Mouse (Mus musculus) thymus, adult 2 months (tissue): ENCODE results near the gene Sapcd1.

ENCODE experiments used
- CTCF ChIP-seq: fragments of 200-500 bp; IDR thresholded peaks from 2 replicates; pipeline ENCODE4 v1.5.1; 2012; ENCODE audit warnings: mild to moderate bottlenecking, control low read depth, low read length, moderate library complexity, borderline replicate concordance; ENCODE audit not compliant: control insufficient read depth, poor library complexity, insufficient read depth; ENCODE audit errors: extremely low read depth
- POLR2A ChIP-seq: fragments of 200-500 bp; IDR thresholded peaks from 2 replicates; pipeline ENCODE4 v1.6.1; 2012; ENCODE audit warnings: mild to moderate bottlenecking, low read length, control low read depth, moderate library complexity; ENCODE audit not compliant: control insufficient read depth, poor library complexity, insufficient read depth; ENCODE audit errors: extremely low read depth

DNA sequence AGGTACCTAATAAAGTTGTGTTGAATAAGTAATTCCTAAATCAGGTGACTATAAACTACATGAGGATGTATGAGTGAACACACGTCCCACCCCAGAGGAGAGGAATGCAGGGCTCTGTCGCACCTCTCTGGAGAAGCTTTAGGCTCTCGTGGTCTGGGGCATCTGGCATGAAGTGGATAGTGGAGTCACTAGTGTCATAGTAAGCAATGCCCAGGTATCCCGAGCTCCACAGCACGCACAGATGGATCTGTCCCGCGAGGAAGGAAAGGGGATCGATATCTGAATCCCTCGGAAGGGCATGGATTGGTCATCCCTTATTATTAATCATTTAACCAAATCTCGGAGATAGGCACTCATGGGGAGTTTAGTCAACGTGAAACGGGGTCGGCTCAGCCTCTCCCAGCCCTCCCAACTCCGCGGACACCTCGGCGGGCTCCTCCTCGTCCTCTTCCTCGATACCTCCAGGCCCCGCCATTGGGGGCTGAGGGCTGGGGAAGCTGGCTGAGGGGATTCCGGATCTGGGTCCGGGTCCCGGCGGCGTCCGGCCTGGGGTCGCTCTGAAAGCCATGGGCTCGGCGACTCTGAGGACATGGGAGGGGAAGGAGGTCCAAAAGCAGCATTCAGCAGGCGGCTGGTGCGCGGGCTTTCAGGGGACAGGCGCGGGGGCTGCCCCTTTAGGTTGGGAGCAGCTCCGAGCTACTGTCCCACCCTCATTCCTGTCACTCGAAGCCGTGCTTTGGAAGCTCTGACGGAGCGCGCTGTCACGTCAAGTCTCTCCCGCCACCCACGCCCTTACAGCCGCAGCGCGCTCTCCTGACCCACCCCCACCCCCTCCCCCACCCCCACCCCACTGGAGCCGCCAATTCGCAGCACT is 18.2 kb upstream of the Sapcd1 start:
- TF ChIP-seq CTCF (no peak), POLR2A (no peak)
